Mouse (Mus musculus): ENCODE measurements around the gene Noxa1. TPM values are rescaled to one million over a fixed set of nuclear protein-coding genes. Genes with fewer than 3 reads are reported as not detected.

The Noxa1 gene
- polyA plus RNA-seq, 1 experiment from 2014 or later, result 4.4 TPM

- no peak overlapping the region for H3K9ac ChIP-seq (ENCODE audit: low read length)
- no peak overlapping the region for H3K4me2 ChIP-seq (replicated peaks; ENCODE audit: low read depth)
- H3K4me1 ChIP-seq (replicated peaks; ENCODE audit: control insufficient read depth, insufficient read depth), result no peaks in the 10 kb centered on the region
- no peaks in the 10 kb centered on the region for H3K36me3 ChIP-seq (ENCODE audit: control insufficient read depth, insufficient read depth, low read length)
- no peak overlapping the region for H3K27ac ChIP-seq (replicated peaks)
- no peaks in the 10 kb centered on the region for H3K27me3 ChIP-seq (ENCODE audit: control insufficient read depth, insufficient read depth, low read length)
- no peak for TF ChIP-seq EP300 (optimal IDR thresholded peaks at IDR 0.05)
- TF ChIP-seq CTCF (IDR thresholded peaks at IDR 0.05; ENCODE audit: low read depth), result no peak
- no peak for DNase-seq (ENCODE audit: low spot score)
- no peak overlapping the region for H3K4me3 ChIP-seq (ENCODE audit: low read depth, low read length)
- ATAC-seq (ENCODE audit: low FRiP score, low TSS enrichment), result no peak
- 55% methylated on average over 4 of the region's 4 CpGs for WGBS
- no peaks in the 10 kb centered on the region for H3K9me3 ChIP-seq (ENCODE audit: control insufficient read depth, low read length)
These were observed 19.4 kb downstream of the Noxa1 start for GRCm38 (mm10) chr2:25075506-25075905.

GRCm38 (mm10) chr2:25072398-25072797 lies 22.6 kb downstream of the Noxa1 start:
- 84% methylated on average over 4 of the region's 4 CpGs for WGBS
- no peak overlapping the region for H3K4me3 ChIP-seq (ENCODE audit: low read depth, low read length)
- ATAC-seq (ENCODE audit: low FRiP score, low TSS enrichment), result no peak
- DNase-seq (ENCODE audit: low spot score), result no peak
- H3K27ac ChIP-seq (replicated peaks), result no peak overlapping the region
- TF ChIP-seq CTCF (IDR thresholded peaks at IDR 0.05; ENCODE audit: low read depth) (peak; percentile 30), EP300 (optimal IDR thresholded peaks at IDR 0.05) (no peak)
- no peaks in the 10 kb centered on the region for H3K4me1 ChIP-seq (replicated peaks; ENCODE audit: control insufficient read depth, insufficient read depth)
- H3K9ac ChIP-seq (ENCODE audit: low read length), result no peak overlapping the region
- H3K4me2 ChIP-seq (replicated peaks; ENCODE audit: low read depth), result no peak overlapping the region
- H3K27me3 ChIP-seq (ENCODE audit: control insufficient read depth, insufficient read depth, low read length), result no peaks in the 10 kb centered on the region
- H3K36me3 ChIP-seq (ENCODE audit: control insufficient read depth, insufficient read depth, low read length), result no peaks in the 10 kb centered on the region
- no peaks in the 10 kb centered on the region for H3K9me3 ChIP-seq (ENCODE audit: control insufficient read depth, low read length)

GRCm38 (mm10) chr2:25069537-25069936 lies 25.4 kb downstream of the Noxa1 start:
- ATAC-seq (ENCODE audit: low FRiP score, low TSS enrichment) (no peak), DNase-seq (ENCODE audit: low spot score) (no peak)
- no peak overlapping the region for H3K4me2 ChIP-seq (replicated peaks; ENCODE audit: low read depth)
- H3K4me1 ChIP-seq (replicated peaks; ENCODE audit: control insufficient read depth, insufficient read depth), result no peaks in the 10 kb centered on the region
- H3K36me3 ChIP-seq (ENCODE audit: control insufficient read depth, insufficient read depth, low read length), result no peaks in the 10 kb centered on the region
- 46% methylated on average over 4 of the region's 4 CpGs for WGBS
- no peak overlapping the region for H3K27ac ChIP-seq (replicated peaks)
- no peaks in the 10 kb centered on the region for H3K9me3 ChIP-seq (ENCODE audit: control insufficient read depth, low read length)
- H3K4me3 ChIP-seq (ENCODE audit: low read depth, low read length), result no peak overlapping the region
- H3K27me3 ChIP-seq (ENCODE audit: control insufficient read depth, insufficient read depth, low read length), result no peaks in the 10 kb centered on the region
- TF ChIP-seq EP300 (optimal IDR thresholded peaks at IDR 0.05) (no peak), CTCF (IDR thresholded peaks at IDR 0.05; ENCODE audit: low read depth) (no peak)
- no peak overlapping the region for H3K9ac ChIP-seq (ENCODE audit: low read length)

GRCm38 (mm10) chr2:25066552-25066951 lies 28.4 kb downstream of the Noxa1 start:
- no peak for DNase-seq (ENCODE audit: low spot score)
- no peaks in the 10 kb centered on the region for H3K9me3 ChIP-seq (ENCODE audit: control insufficient read depth, low read length)
- no peak for ATAC-seq (ENCODE audit: low FRiP score, low TSS enrichment)
- H3K4me2 ChIP-seq (replicated peaks; ENCODE audit: low read depth), result no peak overlapping the region
- H3K27me3 ChIP-seq (ENCODE audit: control insufficient read depth, insufficient read depth, low read length), result no peaks in the 10 kb centered on the region
- no peak overlapping the region for H3K4me3 ChIP-seq (ENCODE audit: low read depth, low read length)
- 79% methylated on average over 4 of the region's 4 CpGs for WGBS
- TF ChIP-seq EP300 (optimal IDR thresholded peaks at IDR 0.05) (no peak), CTCF (IDR thresholded peaks at IDR 0.05; ENCODE audit: low read depth) (no peak)
- H3K27ac ChIP-seq (replicated peaks), result no peak overlapping the region
- peaks cover 5% of the 10 kb centered on the region for H3K36me3 ChIP-seq (ENCODE audit: control insufficient read depth, insufficient read depth, low read length)
- no peak overlapping the region for H3K9ac ChIP-seq (ENCODE audit: low read length)
- no peaks in the 10 kb centered on the region for H3K4me1 ChIP-seq (replicated peaks; ENCODE audit: control insufficient read depth, insufficient read depth)

- TF ChIP-seq CTCF (IDR thresholded peaks at IDR 0.05; ENCODE audit: low read depth), result no peak
- TF ChIP-seq EP300 (optimal IDR thresholded peaks at IDR 0.05), result no peak
- no peaks in the 10 kb centered on the region for H3K4me1 ChIP-seq (replicated peaks; ENCODE audit: control insufficient read depth, insufficient read depth)
- ATAC-seq (ENCODE audit: low FRiP score, low TSS enrichment) (no peak), DNase-seq (ENCODE audit: low spot score) (no peak)
- no peaks in the 10 kb centered on the region for H3K9me3 ChIP-seq (ENCODE audit: control insufficient read depth, low read length)
- no peaks in the 10 kb centered on the region for H3K27me3 ChIP-seq (ENCODE audit: control insufficient read depth, insufficient read depth, low read length)
- H3K4me2 ChIP-seq (replicated peaks; ENCODE audit: low read depth), result no peak overlapping the region
- no peak overlapping the region for H3K4me3 ChIP-seq (ENCODE audit: low read depth, low read length)
- no peak overlapping the region for H3K27ac ChIP-seq (replicated peaks)
- no peak overlapping the region for H3K9ac ChIP-seq (ENCODE audit: low read length)
- peaks cover 6% of the 10 kb centered on the region for H3K36me3 ChIP-seq (ENCODE audit: control insufficient read depth, insufficient read depth, low read length)
These were observed 29.4 kb downstream of the Noxa1 start for GRCm38 (mm10) chr2:25065537-25065936.

GRCm38 (mm10) chr2:25064285-25064684 lies 30.7 kb downstream of the Noxa1 start:
- Histone ChIP-seq H3K9me3 (ENCODE audit: control insufficient read depth, low read length) (no peaks in the 10 kb centered on the region), H3K4me2 (replicated peaks; ENCODE audit: low read depth) (no peak overlapping the region), H3K36me3 (ENCODE audit: control insufficient read depth, insufficient read depth, low read length) (peaks cover 6% of the 10 kb centered on the region), H3K4me3 (ENCODE audit: low read depth, low read length) (no peak overlapping the region), H3K27me3 (ENCODE audit: control insufficient read depth, insufficient read depth, low read length) (no peaks in the 10 kb centered on the region), H3K9ac (ENCODE audit: low read length) (no peak overlapping the region), H3K4me1 (replicated peaks; ENCODE audit: control insufficient read depth, insufficient read depth) (no peaks in the 10 kb centered on the region), H3K27ac (replicated peaks) (no peak overlapping the region)
- DNase-seq (ENCODE audit: low spot score) (no peak), ATAC-seq (ENCODE audit: low FRiP score, low TSS enrichment) (no peak)
- 86% methylated on average over 1 of the region's 1 CpGs for WGBS
- TF ChIP-seq CTCF (IDR thresholded peaks at IDR 0.05; ENCODE audit: low read depth), result no peak
- TF ChIP-seq EP300 (optimal IDR thresholded peaks at IDR 0.05), result no peak

Measured in stomach, postnatal 0 days (tissue).